Mouse (Mus musculus): ENCODE data around the gene Ubqlnl. TPM values are rescaled to one million over a fixed set of nuclear protein-coding genes. Genes with fewer than 3 reads are reported as not detected.

Ubqlnl gene
- polyA plus RNA-seq, 1 experiment: 316 TPM

- H3K27me3 ChIP-seq (ENCODE audit: control insufficient read depth, insufficient read depth, low read length): no peaks in the 10 kb centered on the region
- H3K4me3 ChIP-seq (ENCODE audit: control insufficient read depth, low read depth, low read length): no peak overlapping the region
- TF ChIP-seq CTCF (IDR thresholded peaks at IDR 0.05; ENCODE audit: control insufficient read depth, insufficient read depth, insufficient replicate concordance, low read depth, low read length): no peak
- no peak for TF ChIP-seq POLR2A (IDR thresholded peaks at IDR 0.05; ENCODE audit: control insufficient read depth, low read depth, low read length)
- H3K36me3 ChIP-seq (ENCODE audit: control insufficient read depth, insufficient read depth, low read length): no peaks in the 10 kb centered on the region
- H3K27ac ChIP-seq (ENCODE audit: control insufficient read depth, insufficient read depth, low read depth, low read length): no peak overlapping the region
- H3K4me1 ChIP-seq (ENCODE audit: control insufficient read depth, insufficient read depth, low read length): no peaks in the 10 kb centered on the region
These were observed 46.2 kb downstream of the Ubqlnl start for GRCm38 (mm10) chr7:104103913-104104756.

Other genes with a start within 250 kb of the Ubqlnl start
- gene Olfr65, start 247.1 kb downstream of the Ubqlnl start, polyA plus RNA-seq (2012; rRNA removed): not detected in 2 replicates
- gene Olfr631, start 221.7 kb downstream of the Ubqlnl start, polyA plus RNA-seq (2012; rRNA removed): not detected in 2 replicates
- not detected in 2 replicates for gene Olfr632, start 216.2 kb downstream of the Ubqlnl start, polyA plus RNA-seq (2012; rRNA removed)
- gene Olfr633, start 206.1 kb downstream of the Ubqlnl start, polyA plus RNA-seq (2012; rRNA removed): not detected in 2 replicates
- not detected in 2 replicates for gene Olfr635, start 179.4 kb downstream of the Ubqlnl start, polyA plus RNA-seq (2012; rRNA removed)
- not detected in 2 replicates for gene Olfr638, start 151.8 kb downstream of the Ubqlnl start, polyA plus RNA-seq (2012; rRNA removed)
- not detected in 2 replicates for gene Olfr639, start 133.3 kb downstream of the Ubqlnl start, polyA plus RNA-seq (2012; rRNA removed)
- gene Olfr640, start 125.0 kb downstream of the Ubqlnl start, polyA plus RNA-seq (2012; rRNA removed): 0.07 TPM in 1 of 2 replicates, not detected in the other
- gene Olfr641, start 115.1 kb downstream of the Ubqlnl start, polyA plus RNA-seq (2012; rRNA removed): 0.15 TPM in 1 of 2 replicates, not detected in the other
- 0.53 TPM in 1 of 2 replicates, not detected in the other for gene Olfr642, start 97.9 kb downstream of the Ubqlnl start, polyA plus RNA-seq (2012; rRNA removed)
- 0.80 and 0.89 TPM in 2 replicates for gene 4930516K23Rik, start 89.1 kb downstream of the Ubqlnl start, polyA plus RNA-seq (2012; rRNA removed)
- gene Olfr644, start 78.7 kb downstream of the Ubqlnl start, polyA plus RNA-seq (2012; rRNA removed): 0.12 TPM in 1 of 2 replicates, not detected in the other
- gene Olfr645, start 65.1 kb downstream of the Ubqlnl start, polyA plus RNA-seq (2012; rRNA removed): 0.02 TPM in 1 of 2 replicates, not detected in the other
- gene Olfr646, start 45.7 kb downstream of the Ubqlnl start, polyA plus RNA-seq (2012; rRNA removed): not detected in 2 replicates
- gene Ubqln5, start 20.7 kb downstream of the Ubqlnl start, polyA plus RNA-seq (2012; rRNA removed): 101 and 104 TPM in 2 replicates
- 0.17 and 0.51 TPM in 2 replicates for gene Olfr643, start 13.2 kb downstream of the Ubqlnl start, polyA plus RNA-seq (2012; rRNA removed)
- gene Ubqln3, start 7.3 kb downstream of the Ubqlnl start, polyA plus RNA-seq (2012; rRNA removed): 434 and 492 TPM in 2 replicates
- gene Olfm5, start 14.3 kb upstream of the Ubqlnl start, polyA plus RNA-seq (2012; rRNA removed): not detected in 2 replicates
- gene Olfr648, start 32.8 kb upstream of the Ubqlnl start, polyA plus RNA-seq (2012; rRNA removed): 0.07 and 0.09 TPM in 2 replicates
- not detected in 2 replicates for gene Olfr649, start 45.4 kb upstream of the Ubqlnl start, polyA plus RNA-seq (2012; rRNA removed)
- gene Trim6, start 68.2 kb upstream of the Ubqlnl start, polyA plus RNA-seq (2012; rRNA removed): 1.9 and 2.4 TPM in 2 replicates
- 1.0 and 1.2 TPM in 2 replicates for gene Trim34a, start 93.9 kb upstream of the Ubqlnl start, polyA plus RNA-seq (2012; rRNA removed)
- 0.11 and 0.16 TPM in 2 replicates for gene Trim5, start 137.5 kb upstream of the Ubqlnl start, polyA plus RNA-seq (2012; rRNA removed)
- 0.54 and 1.1 TPM in 2 replicates for gene Trim12a, start 164.9 kb upstream of the Ubqlnl start, polyA plus RNA-seq (2012; rRNA removed)
- gene Trim34b, start 178.9 kb upstream of the Ubqlnl start, polyA plus RNA-seq (2012; rRNA removed): 0.24 and 0.74 TPM in 2 replicates
- gene Trim12c, start 202.8 kb upstream of the Ubqlnl start, polyA plus RNA-seq (2012; rRNA removed): 0.40 and 0.98 TPM in 2 replicates
- 0.07 and 0.08 TPM in 2 replicates for gene Trim30b, start 219.3 kb upstream of the Ubqlnl start, polyA plus RNA-seq (2012; rRNA removed)